Mouse (Mus musculus) neural tube, embryonic 10.5 days (tissue): ENCODE results near the gene D630045J12Rik.

Source experiments
- DNase-seq: peaks from one replicate; pipeline ENCODE4 v3.0.0-alpha.2; 2017; ENCODE audit warnings: low spot score; ENCODE audit errors: extremely low spot score

D630045J12Rik gene

DNA sequence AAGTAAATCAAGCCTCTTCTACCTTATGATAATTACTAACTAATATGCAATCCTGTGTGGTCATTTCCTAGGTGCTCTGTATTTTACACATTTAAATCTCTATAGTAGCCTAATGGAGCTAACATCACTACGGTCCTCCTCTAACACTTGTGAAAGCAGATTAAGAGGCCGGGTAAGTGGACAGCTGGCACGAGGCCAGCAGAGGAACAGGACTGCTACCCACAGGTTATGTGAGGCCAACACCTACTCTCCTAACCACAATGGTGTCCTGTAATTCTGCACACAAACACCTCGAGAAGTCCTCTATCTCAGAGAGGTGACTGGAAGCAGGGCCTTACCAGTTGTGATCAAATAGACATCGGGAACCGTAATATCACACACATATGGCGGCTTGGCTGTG lies 59.8 kb downstream of the D630045J12Rik start:
- no peak for DNase-seq

- DNase-seq, result no peak
These were observed 60.9 kb downstream of the D630045J12Rik start for GRCm38 (mm10) chr6:38192952-38193351.

GRCm38 (mm10) chr6:38186312-38186950 lies 67.4 kb downstream of the D630045J12Rik start:
- no peak for DNase-seq

- DNase-seq, result no peak
These were observed 69.0 kb downstream of the D630045J12Rik start for GRCm38 (mm10) chr6:38184791-38185190.

- no peak for DNase-seq
These were observed 72.0 kb downstream of the D630045J12Rik start for GRCm38 (mm10) chr6:38181756-38182318.

GRCm38 (mm10) chr6:38180669-38181068 lies 73.1 kb downstream of the D630045J12Rik start:
- DNase-seq, result no peak

DNA sequence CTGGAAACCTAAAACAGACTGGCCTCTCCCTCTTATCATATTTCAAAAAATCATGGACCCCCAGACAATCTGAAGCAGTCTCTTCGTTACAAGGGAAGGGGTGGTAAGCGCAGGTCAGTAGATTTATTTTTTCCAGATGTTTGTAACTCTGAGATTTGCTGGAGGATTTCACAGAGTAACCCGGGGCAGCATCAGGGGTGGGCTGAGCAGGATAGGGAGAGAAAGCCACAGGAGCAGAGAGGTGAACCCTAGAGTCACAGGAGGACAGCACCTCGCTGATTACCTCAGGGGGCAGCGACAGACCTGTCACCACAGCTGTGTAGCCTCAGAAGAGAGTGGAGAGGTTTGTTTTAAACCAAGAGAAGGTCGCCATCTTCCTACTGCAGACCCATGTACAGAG lies 88.4 kb downstream of the D630045J12Rik start:
- DNase-seq, result no peak

- no peak for DNase-seq
These were observed 89.1 kb downstream of the D630045J12Rik start for GRCm38 (mm10) chr6:38164705-38165104.

DNA sequence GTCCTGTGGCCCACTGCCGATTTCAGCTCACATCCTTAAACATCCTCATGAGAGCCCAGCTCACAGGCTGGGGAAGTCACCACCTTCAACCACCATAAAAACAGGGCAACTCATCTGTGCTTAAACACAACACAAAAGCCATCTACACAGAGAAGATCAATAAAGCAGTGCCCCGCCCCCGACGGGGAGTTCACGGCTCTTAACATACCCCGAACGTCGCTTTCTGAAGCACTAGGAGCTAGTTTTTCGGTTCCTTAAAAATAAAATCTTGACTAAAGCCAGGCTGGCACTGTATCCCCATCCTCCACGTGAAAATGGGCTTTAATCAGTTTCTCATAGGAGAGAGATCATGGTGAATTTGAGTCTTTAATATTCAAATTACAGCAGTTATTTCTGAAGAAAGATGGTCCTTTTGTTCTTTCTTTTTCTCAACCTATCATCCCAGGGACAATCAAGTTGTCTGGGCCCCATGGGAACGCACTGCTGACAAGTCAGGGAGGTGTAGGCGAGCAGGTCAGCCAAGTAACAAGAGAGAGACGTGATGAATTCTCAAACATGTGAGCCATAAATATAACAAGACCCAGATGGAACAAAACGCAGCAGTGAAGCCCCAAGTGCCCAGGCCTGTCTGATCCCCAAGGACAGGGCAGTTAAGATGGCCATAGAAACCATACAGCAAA lies 90.8 kb downstream of the D630045J12Rik start:
- DNase-seq, result peak; percentile 37

DNA sequence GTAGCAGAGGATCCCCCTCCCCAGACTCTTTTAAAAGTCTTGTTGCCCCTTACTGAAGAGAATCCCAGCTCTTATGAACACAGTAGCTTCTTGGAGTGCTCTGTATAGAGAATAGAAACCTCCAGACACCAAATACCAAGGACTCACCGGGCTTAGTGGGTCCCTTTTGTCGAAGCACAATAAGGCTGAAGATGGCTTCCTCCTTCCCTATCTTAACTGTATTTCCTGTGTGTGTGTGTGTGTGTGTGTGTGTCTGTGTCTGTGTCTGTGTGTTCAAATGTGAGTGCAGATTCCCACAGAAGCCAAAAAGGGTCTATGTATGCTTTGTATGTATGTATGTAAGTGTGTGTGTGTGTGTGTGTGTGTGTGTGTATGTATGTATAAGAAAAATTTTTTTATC lies 93.3 kb downstream of the D630045J12Rik start:
- no peak for DNase-seq

DNA sequence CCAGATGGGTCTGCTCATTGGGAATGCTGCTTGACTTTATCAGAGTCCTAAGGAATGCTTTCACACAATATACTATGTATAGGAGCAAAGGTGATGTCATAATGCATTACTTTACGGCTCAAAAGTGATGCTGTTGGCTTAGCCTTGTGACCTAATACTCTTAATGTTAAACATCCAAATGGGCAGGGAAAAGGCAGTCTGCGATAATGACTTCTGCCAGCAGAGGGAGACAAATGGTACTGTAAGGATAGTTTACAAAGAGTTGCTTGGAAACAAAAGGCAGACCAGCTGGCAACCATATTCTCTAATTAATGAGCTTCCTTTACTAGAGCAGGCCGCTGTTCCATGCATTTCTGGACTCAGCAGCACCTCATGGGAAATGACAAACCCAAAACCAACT lies 93.7 kb downstream of the D630045J12Rik start:
- DNase-seq, result peak; percentile 87

GRCm38 (mm10) chr6:38159576-38159975 lies 94.2 kb downstream of the D630045J12Rik start:
- DNase-seq, result no peak

GRCm38 (mm10) chr6:38157925-38158324 lies 95.9 kb downstream of the D630045J12Rik start:
- no peak for DNase-seq

GRCm38 (mm10) chr6:38156204-38156603 lies 97.6 kb downstream of the D630045J12Rik start:
- DNase-seq, result no peak

DNA sequence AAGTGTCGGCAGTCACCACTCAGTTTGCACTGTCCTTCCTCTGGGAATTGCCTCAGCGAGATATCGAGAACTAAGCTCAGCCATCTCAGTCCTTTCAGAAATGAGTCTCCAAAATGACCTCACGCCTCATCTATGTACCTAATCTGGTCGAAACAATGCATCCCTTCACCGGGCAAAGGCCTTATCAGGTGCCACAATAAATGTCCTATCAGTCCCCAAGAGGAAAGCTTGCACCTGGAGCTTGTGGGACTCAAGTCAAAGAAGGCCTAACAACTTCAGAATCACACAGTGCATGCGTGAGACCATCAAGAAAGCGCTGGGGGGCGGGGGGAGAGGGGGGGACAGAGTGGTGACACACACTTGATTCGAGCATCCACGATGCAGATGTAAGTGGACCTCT lies 101.5 kb downstream of the D630045J12Rik start:
- no peak for DNase-seq

DNA sequence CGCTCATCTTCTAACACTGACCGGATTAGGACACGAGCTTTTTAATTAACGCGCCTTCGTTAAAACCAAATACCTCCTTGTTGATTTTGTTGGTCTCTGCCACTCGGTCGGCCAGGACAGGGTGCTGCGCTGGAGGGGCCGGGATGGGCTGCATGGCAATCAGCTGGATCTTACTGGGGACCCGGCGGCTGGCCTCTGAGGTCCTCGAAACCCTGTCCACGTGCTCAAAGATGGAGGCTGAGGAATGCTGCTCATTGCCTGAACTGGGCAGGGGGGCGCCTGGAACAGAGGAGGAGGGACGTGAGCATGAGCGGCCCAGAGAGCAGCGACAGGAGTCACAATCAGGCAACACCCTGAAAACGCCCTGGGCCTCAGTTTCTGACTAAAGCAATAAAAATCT lies 104.3 kb downstream of the D630045J12Rik start:
- DNase-seq, result no peak

DNA sequence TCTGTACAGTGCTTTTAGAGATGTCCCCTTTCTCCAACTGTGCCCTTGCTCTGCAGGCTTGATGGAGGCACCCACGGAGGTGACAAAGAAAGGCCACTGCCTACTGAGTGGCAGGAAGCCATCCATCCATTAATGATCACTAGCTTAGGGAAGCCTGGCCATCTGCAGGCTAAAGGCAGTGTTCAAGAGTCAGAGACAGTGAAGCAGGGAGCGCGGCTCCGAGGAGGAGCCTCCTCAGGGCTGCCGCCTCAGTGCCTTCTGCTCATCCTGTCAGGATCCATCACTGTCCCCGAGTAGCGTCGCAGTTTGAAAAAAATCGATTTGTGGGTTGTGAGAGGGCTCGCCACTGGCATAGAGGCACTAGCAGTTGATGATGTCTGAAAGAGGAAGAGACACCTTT lies 105.2 kb downstream of the D630045J12Rik start:
- no peak for DNase-seq

DNA sequence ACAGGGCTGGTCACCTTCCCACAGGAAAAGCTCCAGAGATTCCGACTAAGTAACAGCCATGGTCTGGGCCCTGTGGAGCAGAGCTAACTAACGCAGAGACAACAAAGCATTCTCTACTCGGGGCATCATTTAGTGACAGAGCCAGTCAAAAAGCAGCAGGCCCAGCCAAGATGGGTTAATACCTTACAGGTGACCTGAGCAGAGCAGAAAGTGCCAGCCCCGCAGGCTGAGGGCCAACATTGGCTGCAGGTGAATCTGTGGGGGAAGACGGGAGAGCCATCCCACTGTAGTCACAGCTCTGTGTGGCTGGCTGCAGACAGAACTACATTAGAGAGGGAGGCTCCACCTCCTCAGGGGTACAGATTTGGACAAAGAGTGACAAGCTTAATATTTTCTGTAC lies 106.5 kb downstream of the D630045J12Rik start:
- no peak for DNase-seq

GRCm38 (mm10) chr6:38145463-38146065 lies 108.2 kb downstream of the D630045J12Rik start:
- DNase-seq, result no peak

GRCm38 (mm10) chr6:38144161-38144998 lies 109.4 kb downstream of the D630045J12Rik start:
- no peak for DNase-seq

- DNase-seq, result no peak
These were observed 113.4 kb downstream of the D630045J12Rik start for GRCm38 (mm10) chr6:38140402-38140801.
